Mouse (Mus musculus) limb, embryonic 10.5 days (tissue): ENCODE measurements around the gene Fzr1. TPM values are rescaled to one million over a fixed set of nuclear protein-coding genes. Genes with fewer than 3 reads are reported as not detected.

Experiments
- DNase-seq: peaks from one replicate; pipeline ENCODE4 v3.0.0-alpha.2; 2017; ENCODE audit warnings: low spot score
- H3K27ac ChIP-seq: fragments of 300-500 bp; sonication (generic); 2 replicates; pipeline ENCODE4 v1.5.1; 2016; ENCODE audit warnings: mild to moderate bottlenecking
- H3K27me3 ChIP-seq: fragments of 300-500 bp; sonication (generic); 2 replicates; pipeline ENCODE4 v1.6.1; 2016; ENCODE audit warnings: low read depth, mild to moderate bottlenecking; ENCODE audit not compliant: poor library complexity, severe bottlenecking
- H3K36me3 ChIP-seq: fragments of 300-500 bp; sonication (generic); 2 replicates; pipeline ENCODE4 v1.6.1; 2016; ENCODE audit warnings: mild to moderate bottlenecking, moderate library complexity
- H3K4me1 ChIP-seq: fragments of 300-500 bp; sonication (generic); 2 replicates; pipeline ENCODE4 v1.6.1; 2016
- H3K4me3 ChIP-seq: fragments of 300-500 bp; sonication (generic); 2 replicates; pipeline ENCODE4 v1.5.1; 2016; ENCODE audit warnings: mild to moderate bottlenecking, moderate library complexity
- H3K9me3 ChIP-seq: fragments of 300-500 bp; sonication (generic); replicated peaks from 2 replicates; pipeline ENCODE4 v1.6.1; 2016; ENCODE audit warnings: mild to moderate bottlenecking
- WGBS: fragments of 180-500 bp; shearing (Covaris S2); methylation state at CpG from one replicate; pipeline ENCODE4 v1.1.7; 2016; 5-methylcytosine and 5-hydroxymethylcytosine counted together
- polyA plus RNA-seq: library from polyadenylated mRNA; unstranded; fragments of >200 nt; fragmentation: Nextera tagmentation; extraction: Ambion mirVana; gene quantifications from 2 replicates; pipeline ENCODE4 v1.2.1, GENCODE M21; 2016

Gene Fzr1
- polyA plus RNA-seq, 1 experiment from 2014 or later: 148 TPM

DNA sequence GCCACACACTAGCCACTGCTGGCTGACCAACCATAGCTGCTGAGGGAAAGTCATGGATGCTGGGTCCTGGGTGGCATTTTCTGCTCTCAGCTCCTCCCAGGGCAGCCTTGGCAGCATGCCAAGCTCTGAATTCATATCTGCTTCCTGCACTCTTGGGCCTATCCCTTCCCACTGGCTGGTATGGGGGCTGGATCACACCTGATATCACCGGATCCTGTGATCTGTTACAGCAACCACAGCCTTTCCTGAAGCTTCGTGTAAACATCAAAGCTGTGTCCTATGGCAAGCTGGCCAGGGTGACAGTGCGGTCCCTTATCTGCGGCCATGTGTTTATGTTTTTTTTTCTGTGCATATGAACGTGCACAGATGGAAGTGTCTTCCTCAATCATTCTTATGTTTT, 3.7 kb upstream of the Fzr1 start:
- Histone ChIP-seq H3K4me1 (peaks cover 28% of the 10 kb centered on the region), H3K36me3 (peaks cover 14% of the 10 kb centered on the region), H3K4me3 (no peak overlapping the region), H3K27ac (no peak overlapping the region), H3K9me3 (no peaks in the 10 kb centered on the region), H3K27me3 (no peaks in the 10 kb centered on the region)
- DNase-seq: no peak
- 85% methylated on average over 5 of the region's 5 CpGs for WGBS

DNA sequence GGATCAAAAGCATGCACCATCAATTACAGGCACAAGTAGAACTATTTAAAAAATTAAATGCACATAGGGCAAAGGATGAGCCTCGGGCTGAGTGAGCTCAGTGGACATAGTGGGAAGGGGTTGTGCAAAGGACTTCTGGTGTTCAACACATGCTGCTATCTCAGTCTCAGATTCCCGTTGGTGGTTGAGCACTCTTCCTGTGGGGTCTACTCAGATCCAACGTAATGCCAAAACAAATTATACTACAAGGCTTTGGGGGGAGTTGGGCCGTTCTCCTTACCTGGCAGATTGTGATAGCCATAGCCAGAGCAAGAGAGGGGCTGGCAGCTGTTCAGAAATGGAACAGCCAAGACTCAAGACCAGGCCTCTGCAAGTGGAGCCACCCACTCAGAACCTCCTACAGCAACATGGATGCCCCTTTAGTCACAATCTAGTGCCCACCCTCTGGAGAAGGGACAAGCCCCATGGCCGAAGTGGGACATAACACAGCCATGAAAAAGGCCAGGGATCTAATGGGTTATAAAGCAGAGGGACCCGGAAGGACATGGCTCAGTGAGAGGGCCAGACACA, 1.6 kb upstream of the Fzr1 start:
- peak overlapping the region; percentile 16; the same call in 1 of the 2 replicates for H3K27ac ChIP-seq
- no peak for DNase-seq

DNA sequence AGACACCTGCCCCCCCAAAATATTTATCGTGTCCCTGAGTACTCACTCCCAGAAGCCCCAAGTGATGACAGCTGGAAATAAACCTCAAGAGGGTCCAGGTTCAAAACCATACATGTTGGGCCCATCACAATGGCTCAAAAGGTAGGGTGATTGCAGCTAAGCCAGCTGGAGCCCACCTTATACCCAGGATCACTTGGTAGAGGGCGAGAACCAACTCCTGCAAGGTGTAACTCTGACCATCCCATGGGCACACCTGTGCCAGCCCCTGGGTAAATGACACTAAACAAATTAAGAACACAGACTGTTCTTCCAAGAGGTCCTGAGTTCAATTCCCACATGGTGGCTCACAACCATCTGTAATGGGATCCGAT, 852 bp upstream of the Fzr1 start:
- Histone ChIP-seq H3K9me3 (no peaks in the 10 kb centered on the region), H3K27ac (peak overlapping the region; percentile 96), H3K4me1 (peaks cover 24% of the 10 kb centered on the region), H3K36me3 (peaks cover 27% of the 10 kb centered on the region), H3K4me3 (peak overlapping the region; percentile 83), H3K27me3 (no peaks in the 10 kb centered on the region)
- no peak for DNase-seq
- 63% methylated on average over 3 of the region's 3 CpGs for WGBS

More for the DNA sequence above, 1.6 kb upstream of the Fzr1 start:
- 93% methylated on average over 6 of the region's 6 CpGs for WGBS
- Histone ChIP-seq H3K4me3 (peak overlapping the region; percentile 83; the same call in 1 of the 2 replicates), H3K27me3 (no peaks in the 10 kb centered on the region), H3K9me3 (no peaks in the 10 kb centered on the region), H3K4me1 (peaks cover 27% of the 10 kb centered on the region), H3K36me3 (peaks cover 21% of the 10 kb centered on the region)

GRCm38 (mm10) chr10:81378553-81379182, 352 bp upstream of the Fzr1 start:
- no peaks in the 10 kb centered on the region for H3K27me3 ChIP-seq
- H3K4me1 ChIP-seq: peaks cover 24% of the 10 kb centered on the region
- peaks cover 32% of the 10 kb centered on the region for H3K36me3 ChIP-seq
- H3K9me3 ChIP-seq: no peaks in the 10 kb centered on the region
- peak overlapping the region; percentile 83 for H3K4me3 ChIP-seq
- WGBS: under 1% methylated on average over 46 of the region's 46 CpGs
- peak overlapping the region; percentile 96 for H3K27ac ChIP-seq
- DNase-seq: peak; percentile 100

GRCm38 (mm10) chr10:81377362-81377664, 1.0 kb downstream of the Fzr1 start:
- H3K27ac ChIP-seq: peak overlapping the region; percentile 96
- DNase-seq: no peak
- H3K36me3 ChIP-seq: peaks cover 46% of the 10 kb centered on the region
- H3K4me1 ChIP-seq: peaks cover 24% of the 10 kb centered on the region
- H3K4me3 ChIP-seq: peak overlapping the region; percentile 83
- no peaks in the 10 kb centered on the region for H3K9me3 ChIP-seq
- H3K27me3 ChIP-seq: no peaks in the 10 kb centered on the region
- WGBS: 70% methylated on average over 2 of the region's 2 CpGs

GRCm38 (mm10) chr10:81376561-81377361, 1.6 kb downstream of the Fzr1 start:
- no peak for DNase-seq
- peaks cover 24% of the 10 kb centered on the region for H3K4me1 ChIP-seq
- H3K36me3 ChIP-seq: peaks cover 51% of the 10 kb centered on the region
- 44% methylated on average over 6 of the region's 6 CpGs for WGBS
- no peaks in the 10 kb centered on the region for H3K27me3 ChIP-seq
- peak overlapping the region; percentile 96; the same call in 1 of the 2 replicates for H3K27ac ChIP-seq
- no peaks in the 10 kb centered on the region for H3K9me3 ChIP-seq
- H3K4me3 ChIP-seq: peak overlapping the region; percentile 83

DNA sequence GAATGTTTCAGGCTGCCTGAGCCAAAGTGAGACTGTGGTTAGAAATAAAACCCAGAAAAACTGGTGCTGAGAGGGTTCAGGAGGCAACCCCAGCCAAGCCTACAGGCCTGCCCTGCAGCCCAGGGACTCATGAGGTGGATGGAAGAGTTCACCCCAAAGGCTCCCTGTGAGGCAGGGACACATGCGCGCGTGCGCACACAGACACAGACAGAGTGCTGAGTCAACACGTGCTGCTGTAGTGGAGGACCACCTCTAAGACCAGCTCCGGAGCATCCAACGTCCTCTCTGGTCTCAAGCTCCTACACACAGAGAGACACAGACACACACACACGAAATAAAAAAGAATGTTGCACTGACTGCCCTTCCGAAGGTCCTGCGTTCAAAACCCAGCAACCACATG, 3.0 kb downstream of the Fzr1 start:
- Histone ChIP-seq H3K36me3 (peaks cover 66% of the 10 kb centered on the region), H3K4me1 (peaks cover 24% of the 10 kb centered on the region), H3K27me3 (no peaks in the 10 kb centered on the region), H3K9me3 (no peaks in the 10 kb centered on the region), H3K27ac (no peak overlapping the region), H3K4me3 (0 out of 2 replicates have a peak overlapping the region, but pooled peaks have one; percentile 18)
- DNase-seq: no peak
- 96% methylated on average over 10 of the region's 10 CpGs for WGBS

DNA sequence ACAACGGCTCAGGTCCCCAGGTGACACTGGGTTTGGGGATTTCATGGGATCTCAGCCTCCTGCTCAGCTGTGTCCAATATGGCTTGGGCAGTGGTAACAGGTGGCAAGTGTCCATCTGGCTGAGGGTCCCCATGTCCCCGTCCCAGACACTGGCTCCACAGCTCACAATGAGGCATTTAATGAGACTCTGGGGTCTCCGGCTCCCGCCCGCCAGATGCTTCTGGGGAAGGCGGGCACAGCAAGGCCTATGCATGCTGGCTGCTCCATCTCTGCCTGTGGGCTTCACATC, 11.2 kb downstream of the Fzr1 start:
- H3K4me1 ChIP-seq: peaks cover 44% of the 10 kb centered on the region
- no peak overlapping the region for H3K4me3 ChIP-seq
- H3K9me3 ChIP-seq: no peaks in the 10 kb centered on the region
- H3K27ac ChIP-seq: no peak overlapping the region
- WGBS: 90% methylated on average over 6 of the region's 6 CpGs
- peaks cover 75% of the 10 kb centered on the region for H3K36me3 ChIP-seq
- peaks cover 38% of the 10 kb centered on the region for H3K27me3 ChIP-seq
- DNase-seq: no peak

DNA sequence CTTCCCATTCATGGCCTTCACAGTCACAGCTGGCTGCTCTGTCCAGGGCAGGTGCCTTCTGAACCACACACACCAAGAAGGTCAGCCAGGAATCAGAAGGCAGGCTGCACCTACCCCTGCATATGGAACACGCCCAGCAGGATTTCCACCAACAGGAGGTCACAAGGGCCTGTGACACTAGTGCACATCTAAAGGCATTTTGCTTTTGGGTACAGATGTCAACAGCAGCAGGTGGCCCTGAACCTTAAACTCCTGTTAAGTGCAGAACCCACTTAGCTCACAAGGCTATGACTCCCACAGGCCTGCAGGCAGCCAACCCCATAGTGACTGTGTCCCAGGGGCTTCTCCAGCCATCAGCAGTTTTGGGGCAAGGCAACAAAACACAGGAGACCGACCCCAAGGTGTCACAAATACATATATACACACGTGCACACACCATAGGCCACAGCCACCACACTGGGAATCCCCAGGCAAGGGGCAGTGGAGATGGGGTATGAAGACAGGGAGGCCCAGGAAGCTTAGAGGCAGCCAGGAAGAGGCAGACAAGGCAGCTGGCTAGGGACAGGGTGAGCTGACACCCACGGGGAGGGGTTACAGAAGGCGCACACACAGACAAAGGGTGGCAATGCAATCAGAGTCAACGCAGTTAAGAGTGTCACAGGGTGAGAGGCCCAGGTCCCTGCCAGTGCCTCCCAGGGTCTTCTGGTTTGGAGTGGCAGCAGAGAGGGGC, 11.7 kb downstream of the Fzr1 start:
- Histone ChIP-seq H3K27me3 (peaks cover 40% of the 10 kb centered on the region), H3K27ac (no peak overlapping the region), H3K4me1 (peaks cover 49% of the 10 kb centered on the region), H3K36me3 (peaks cover 75% of the 10 kb centered on the region), H3K4me3 (0 out of 2 replicates have a peak overlapping the region, but pooled peaks have one; percentile 2), H3K9me3 (no peaks in the 10 kb centered on the region)
- 83% methylated on average over 6 of the region's 6 CpGs for WGBS
- no peak for DNase-seq

GRCm38 (mm10) chr10:81365672-81366476, 12.4 kb downstream of the Fzr1 start, which contains the start of gene 4930404N11Rik:
TSS of gene 4930404N11Rik (minus strand) at chr10:81365816.
- 29% methylated on average over 12 of the region's 12 CpGs for WGBS
- no peak for DNase-seq
- Histone ChIP-seq H3K36me3 (peaks cover 75% of the 10 kb centered on the region), H3K4me1 (peaks cover 56% of the 10 kb centered on the region), H3K4me3 (peak within 1 kb of the TSS; percentile 47), H3K27me3 (peaks cover 40% of the 10 kb centered on the region), H3K9me3 (no peaks in the 10 kb centered on the region), H3K27ac (no peak within 1 kb of the TSS)

GRCm38 (mm10) chr10:81365073-81365472, 13.2 kb downstream of the Fzr1 start:
- peaks cover 62% of the 10 kb centered on the region for H3K4me1 ChIP-seq
- DNase-seq: no peak
- H3K4me3 ChIP-seq: peak overlapping the region; percentile 47
- H3K27ac ChIP-seq: no peak overlapping the region
- 38% methylated on average over 4 of the region's 4 CpGs for WGBS
- peaks cover 40% of the 10 kb centered on the region for H3K27me3 ChIP-seq
- no peaks in the 10 kb centered on the region for H3K9me3 ChIP-seq
- H3K36me3 ChIP-seq: peaks cover 67% of the 10 kb centered on the region

DNA sequence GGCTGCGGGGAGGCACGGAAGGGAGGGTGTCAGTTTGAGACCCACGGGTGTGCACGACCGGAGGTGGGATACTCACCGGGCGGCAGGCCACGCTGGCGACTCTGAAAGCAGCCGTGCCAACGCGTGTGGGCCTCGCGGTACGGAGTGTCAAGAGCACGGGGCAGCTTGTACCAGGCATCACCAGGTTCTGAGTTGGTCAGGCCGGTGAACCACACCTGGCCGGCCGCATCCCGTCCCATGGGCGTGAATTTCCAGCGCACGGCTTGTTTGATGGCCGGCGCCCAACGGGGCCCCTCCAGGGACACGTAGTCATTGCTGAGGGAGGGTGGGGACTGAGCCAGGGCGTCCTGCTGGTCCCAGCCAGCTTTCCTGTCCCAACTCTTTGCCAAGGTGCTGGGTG, 13.7 kb downstream of the Fzr1 start:
- DNase-seq: no peak
- WGBS: 11% methylated on average over 28 of the region's 28 CpGs
- H3K9me3 ChIP-seq: no peaks in the 10 kb centered on the region
- peaks cover 40% of the 10 kb centered on the region for H3K27me3 ChIP-seq
- peaks cover 64% of the 10 kb centered on the region for H3K4me1 ChIP-seq
- H3K36me3 ChIP-seq: peaks cover 63% of the 10 kb centered on the region
- H3K4me3 ChIP-seq: peak overlapping the region; percentile 47
- no peak overlapping the region for H3K27ac ChIP-seq
